Mouse (Mus musculus): Measurements from ENCODE around the gene 2310046K23Rik.
A peak's percentile ranks its signal among the peaks of the same experiment; 100 is the strongest.
"Not testable (repeated sequence)": the region's sequence is repeated elsewhere in the genome, so short reads cannot be mapped to it uniquely, and the experiment has no call there.

2310046K23Rik gene

DNA sequence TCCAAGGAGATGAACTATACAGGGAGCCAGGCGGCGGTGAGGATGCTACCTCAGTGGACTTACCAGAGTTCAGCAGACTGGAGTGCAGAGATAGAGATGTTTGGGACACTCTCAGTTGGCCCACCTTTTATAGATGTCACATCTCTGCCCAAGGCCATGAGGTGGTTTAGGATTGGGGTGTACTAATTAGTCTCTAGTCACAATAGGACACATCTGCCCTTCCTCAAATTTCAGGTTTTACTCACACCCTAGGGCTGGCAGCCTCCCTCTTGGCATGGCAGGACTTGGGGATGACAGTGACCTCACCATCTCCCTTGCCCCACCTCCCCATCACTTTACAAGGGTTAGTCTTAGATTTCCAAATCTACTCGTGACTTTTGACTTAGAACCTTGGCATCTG is at the start of gene 2310046K23Rik:
2310046K23Rik (minus strand) TSS at position 101 of the 400 bp plus-strand sequence.
- no peak for DNase-seq

DNA sequence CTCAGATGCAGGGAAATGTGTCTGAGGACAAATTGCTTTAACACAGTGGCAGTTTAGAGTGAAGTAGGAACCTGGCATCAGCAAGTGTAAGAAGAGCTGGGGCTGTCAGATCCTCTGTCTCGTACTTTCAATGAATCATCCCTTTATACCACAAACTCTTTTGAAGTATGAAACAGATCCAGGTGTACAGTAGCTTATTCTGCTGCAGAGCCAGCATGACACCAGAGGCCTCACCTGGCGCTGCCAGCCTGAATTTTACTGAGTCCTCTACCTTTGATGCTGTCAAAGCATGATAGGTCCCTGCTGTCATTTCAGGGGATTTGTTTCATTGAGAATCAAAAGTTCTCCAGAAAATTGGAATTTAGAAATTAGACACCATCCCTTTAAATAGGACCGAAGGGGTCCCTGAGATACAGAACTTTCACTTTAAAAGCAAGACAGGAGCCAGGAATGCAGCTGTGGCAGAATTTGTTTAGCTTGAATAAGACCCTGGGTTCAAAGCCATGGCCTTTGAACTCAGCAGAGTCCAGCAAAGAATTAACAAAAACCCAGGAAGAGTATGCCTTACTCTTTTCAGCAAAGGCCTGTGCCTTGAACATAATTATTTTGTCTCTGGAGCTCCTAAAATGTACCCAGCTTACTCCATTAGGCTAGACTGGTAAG is 49.0 kb upstream of the 2310046K23Rik start:
- no peak for DNase-seq

DNA sequence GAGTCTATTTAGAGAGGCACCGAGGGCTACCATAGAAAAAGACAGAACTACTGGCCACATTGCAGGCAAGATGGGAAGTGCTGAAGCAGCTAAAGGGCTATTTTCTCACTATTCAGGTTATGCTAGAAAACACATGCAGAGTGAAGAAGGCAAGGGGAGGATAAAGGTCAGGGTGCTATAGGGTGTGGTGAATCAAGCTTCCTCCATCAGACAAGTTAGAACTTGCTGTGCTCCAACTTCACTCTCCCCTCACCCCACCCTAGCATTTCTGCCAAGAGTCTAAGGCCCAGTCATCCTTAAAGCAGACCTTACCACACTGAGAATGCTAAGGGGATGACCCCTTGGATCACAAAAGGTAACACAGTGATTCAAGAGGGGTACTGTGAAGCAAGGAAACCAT is 45.2 kb upstream of the 2310046K23Rik start:
- no peak for DNase-seq

DNA sequence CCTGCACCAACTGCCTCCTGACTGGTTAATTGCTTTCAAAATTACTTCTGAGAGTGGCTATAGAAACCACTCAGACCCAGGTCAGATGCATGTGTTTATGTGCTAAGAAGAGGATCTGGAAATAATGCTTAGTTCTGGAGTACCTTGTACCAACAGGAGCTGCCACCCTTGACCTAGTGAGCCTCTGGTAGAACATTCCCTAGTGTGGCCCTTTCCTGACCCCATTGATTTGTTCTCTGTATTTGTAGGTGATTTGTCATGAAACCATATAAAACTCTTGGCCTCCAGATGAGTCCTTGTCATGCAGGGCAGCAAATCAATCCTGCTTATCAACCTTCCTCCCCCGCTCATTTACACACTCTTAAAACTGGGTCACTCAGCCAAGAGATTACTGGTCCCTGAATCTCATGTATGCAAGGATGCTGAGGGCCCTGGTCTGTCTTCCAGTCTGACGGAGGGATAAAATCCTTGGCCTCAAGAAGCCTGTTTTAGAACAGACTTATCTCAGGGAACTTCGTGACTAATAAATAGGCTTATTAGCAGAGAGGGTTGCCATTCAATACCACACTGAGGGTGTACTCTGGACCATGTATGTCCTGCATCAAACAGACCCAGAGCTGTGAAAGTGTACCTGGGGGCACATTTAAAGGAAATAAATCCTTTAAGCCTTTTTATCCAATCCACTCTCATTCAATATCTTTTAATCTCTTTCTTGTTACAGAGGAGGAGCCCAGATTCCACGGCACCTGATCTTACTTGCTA is 44.5 kb upstream of the 2310046K23Rik start:
- no peak for DNase-seq

DNA sequence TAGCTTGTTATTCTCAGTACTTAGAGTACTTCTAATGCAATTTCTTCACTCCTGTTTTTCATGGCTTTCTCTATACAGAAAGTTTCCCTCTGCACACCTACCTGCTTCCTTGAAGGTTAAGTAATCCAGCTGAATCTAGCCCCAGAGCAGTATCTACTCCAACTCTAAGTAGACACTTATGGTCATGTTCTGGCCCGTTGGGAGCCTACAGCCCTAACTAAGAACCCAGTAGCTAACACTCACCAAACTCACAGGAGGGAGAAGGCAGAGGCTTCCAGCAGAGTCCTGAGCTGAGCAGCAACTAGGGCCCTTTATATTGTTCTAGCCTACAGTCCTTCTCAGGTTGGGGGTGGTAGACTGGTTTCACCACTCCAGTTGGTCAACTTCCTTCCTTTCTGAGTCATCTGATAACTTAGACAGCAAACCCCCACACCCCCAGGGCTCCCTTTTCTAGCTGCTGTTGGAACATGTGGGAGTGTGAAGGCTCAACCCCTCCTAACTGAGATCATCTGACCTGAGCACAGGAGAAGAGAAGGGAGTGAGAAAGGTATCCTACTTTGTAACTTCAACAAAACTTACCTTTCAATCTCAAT is 39.2 kb upstream of the 2310046K23Rik start, which contains the start of gene Ivl:
Ivl (minus strand) TSS at position 287 of the 593 bp plus-strand sequence.
- no peak for DNase-seq

DNA sequence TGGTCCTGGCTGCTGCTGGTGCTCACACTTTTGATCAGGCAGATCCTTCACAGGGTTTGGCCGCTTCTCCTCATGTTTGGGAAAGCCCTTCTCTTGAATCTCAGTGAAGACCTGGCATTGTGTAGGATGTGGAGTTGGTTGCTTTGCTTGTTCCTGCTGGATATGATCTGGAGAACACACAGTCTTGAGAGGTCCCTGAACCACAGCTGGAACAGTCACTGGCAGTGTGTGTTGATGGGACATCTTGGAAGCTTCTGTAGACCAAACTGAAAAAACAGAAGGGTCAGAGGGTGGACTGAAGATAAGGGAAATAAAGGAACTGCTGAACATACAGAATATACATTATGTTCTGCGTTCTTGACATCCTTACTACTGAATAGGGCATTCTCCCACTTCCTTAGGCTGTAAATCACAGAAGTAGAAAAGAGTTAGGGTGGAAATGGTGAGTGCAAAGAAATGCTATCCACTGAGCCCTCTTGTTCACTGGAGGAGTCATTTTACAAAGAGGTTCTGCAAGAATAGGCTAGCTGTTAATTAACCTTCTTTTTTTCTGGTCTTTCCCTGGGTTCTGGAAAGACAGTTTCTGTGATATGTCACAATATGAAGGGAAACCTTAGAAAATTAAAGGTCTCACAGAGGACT is 38.3 kb upstream of the 2310046K23Rik start:
- DNase-seq = no peak

DNA sequence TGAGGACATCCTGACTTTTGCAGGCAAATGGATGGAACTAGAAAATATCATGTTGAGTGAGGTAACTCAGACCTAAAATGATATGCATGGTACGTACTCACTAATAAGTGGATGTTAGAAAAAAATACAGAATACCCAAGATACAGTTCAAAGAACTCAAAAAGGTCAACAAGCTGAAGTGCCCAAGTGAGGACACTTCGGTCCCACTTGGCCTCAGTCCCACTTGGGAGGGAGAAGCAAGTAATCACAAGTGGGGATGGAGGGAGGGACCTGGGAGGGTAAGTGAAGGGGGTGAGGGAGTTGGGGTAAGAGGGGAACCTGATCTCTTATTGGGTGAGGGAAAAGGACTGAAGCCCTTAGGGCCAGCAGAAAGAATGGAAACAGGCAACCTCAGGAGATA is 34.4 kb upstream of the 2310046K23Rik start:
- DNase-seq = peak; percentile 67

DNA sequence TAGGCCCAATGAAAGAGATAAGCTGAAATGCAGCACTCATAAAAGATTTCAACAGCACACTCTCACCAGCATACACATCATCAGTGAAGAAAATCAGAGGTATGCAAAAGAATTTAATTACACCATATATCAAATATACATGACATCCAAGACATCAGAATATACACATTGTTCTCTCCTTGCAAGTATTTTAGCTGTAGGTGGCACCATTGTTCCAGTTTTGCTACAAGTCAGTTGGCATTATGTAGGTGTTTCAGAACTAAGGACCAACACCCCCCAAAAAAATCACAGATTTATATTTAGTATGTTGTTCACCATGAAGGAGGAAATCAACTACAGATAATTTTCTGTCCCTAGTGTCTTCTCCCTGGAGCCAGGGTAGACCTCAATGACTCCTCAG is 31.1 kb upstream of the 2310046K23Rik start:
- DNase-seq = peak; percentile 20

DNA sequence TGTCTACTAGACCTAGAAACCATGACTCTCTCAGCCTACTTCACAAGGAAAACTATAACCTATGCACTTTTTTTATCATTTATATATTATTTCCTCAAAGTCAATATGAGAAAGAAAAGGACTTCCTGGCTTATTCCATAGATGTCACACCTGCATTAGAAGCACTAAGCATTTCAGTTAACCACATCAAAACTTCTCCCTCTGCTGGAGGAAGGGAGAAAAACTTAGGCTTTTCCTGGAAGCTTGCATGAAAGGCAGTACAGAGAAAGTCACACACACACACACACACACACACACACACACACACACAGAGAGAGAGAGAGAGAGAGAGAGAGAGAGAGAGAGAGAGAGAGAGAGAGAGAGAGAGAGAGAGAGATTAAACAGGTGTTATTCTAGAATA is 22.0 kb downstream of the 2310046K23Rik start:
- peak; percentile 1 for DNase-seq

DNA sequence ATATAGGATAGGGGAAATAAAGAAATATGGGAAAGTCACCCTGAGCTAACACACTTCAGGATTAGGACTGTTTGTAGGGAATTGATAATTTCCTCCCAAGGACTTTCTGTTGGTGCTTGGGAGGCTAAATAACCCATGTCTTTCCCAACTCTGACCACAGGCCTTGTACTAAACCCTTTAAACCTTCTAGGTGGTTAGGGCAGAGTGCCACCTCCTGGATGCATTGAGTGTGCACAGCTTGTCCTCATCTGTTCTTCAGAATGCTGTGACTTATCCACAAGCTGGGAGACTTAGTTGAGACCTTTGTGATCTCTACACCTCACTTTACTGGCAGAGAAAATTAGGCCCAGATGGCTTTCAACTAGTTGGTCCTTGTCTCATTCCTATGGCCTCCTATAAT is 23.5 kb downstream of the 2310046K23Rik start:
- peak; percentile 19 for DNase-seq

DNA sequence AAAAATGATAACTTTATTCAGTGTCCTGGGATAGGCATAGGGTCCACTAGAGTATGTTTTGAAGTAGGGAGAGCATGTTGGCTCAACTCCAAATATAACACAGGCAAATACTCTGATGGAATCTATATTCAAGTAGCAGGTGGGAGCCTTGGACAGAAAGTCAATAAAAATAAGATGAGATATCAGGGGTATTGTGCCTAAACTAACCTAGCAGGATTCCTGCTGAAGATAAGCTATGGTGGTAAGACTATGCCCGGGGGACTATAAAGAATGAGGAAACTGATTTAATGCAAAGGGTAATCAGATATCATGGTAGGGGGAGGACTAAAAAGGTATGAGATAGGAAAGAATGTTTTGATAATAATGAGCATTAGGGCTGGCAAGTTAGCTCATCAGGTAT is 26.1 kb downstream of the 2310046K23Rik start:
- DNase-seq = no peak

DNA sequence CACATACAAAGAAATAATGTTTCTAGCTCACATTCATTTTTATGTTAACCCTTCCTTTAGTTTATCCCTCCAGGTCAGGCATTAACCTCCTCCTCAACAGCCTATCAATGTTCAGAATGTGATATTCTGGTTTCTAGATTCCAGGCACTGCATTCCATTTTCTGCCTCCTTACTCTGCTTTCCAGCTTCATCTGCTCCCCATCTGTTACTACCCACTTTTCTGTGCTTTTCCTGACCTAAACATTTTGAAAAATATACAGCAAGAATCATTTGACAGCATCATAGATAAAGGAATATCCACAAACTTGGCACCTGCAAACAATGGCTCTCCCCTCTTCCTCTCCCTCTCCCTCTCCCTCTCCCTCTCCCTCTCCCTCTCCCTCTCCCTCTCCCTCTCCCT is 30.8 kb downstream of the 2310046K23Rik start:
- no peak for DNase-seq

DNA sequence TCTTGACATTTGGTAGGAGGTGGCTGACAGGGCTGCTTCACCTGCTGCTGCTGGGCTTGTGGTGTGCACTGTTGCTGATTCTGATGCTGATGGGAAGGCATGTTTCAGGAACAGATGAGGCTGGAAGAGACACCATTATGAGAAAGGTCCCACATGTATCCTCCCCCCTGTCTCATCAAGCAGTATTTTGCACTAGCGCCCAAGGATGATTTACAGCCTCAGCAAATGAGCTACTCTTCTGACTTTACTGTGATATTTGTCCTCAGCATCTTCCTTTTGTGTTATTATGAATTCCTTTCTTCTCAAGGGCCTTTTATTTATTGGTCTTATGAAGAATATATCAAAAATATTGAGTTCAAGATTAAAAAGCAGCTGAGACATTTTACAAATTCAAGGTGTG is 33.9 kb downstream of the 2310046K23Rik start, which contains the start of gene Sprr4:
Sprr4 (minus strand) TSS at position 101 of the 400 bp plus-strand sequence.
- DNase-seq = no peak

DNA sequence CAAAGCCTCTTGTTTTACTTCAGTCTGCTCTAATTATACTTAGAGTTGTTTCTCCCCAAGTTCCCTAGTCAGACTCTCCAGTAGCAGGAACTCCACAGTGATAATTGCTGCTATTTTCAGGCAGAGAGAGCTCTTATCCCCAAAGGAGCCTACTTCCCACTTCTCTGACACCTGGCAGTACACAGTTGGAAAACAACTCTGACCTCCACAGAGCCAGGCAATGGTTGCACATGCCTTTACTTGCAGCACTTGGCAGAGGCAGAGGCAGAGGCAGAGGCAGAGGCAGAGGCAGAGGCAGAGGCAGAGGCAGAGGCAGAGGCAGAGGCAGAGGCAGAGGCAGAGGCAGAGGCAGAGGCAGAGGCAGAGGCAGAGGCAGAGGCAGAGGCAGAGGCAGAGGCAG is 44.0 kb downstream of the 2310046K23Rik start:
- not testable (repeated sequence) for DNase-seq

DNA sequence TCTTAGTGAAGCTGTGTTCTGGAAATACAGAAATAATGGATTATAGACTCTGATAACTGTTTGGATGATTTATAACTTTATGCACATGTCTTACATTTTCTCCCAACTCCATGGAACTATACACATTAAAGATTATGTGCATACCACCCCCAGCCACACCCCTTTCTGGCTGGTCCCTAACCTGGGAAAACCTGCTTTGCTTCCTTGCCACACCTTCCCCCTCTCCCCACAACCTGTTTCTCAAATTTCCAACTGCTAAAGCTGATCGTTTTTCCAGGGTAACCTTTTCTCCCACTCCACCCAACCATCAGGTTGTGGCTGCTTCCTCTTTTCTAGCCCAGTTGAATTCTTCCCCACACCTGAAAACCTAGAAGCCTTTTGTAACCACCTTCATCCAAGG is 48.0 kb downstream of the 2310046K23Rik start:
- DNase-seq = peak; percentile 0

DNA sequence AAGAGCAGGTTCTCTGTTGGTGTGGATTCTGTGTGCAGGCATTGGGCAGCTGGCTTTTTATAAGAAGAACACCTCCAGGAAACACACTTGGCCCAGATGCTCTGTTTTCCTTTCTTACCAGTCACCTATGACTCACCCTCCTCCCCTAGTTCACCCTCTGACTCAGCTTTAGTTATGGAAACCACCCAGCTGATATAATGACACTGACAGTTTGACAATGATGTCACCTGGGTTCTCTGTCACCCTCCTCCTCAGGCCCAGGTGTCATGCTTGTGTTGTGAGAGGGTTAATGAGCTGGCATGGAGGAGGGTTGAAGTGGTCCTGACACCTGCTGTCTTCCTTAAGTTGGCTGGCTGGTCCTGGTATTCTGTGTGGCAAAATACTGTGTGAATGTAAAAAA is 48.4 kb downstream of the 2310046K23Rik start, which contains the start of gene Sprr1a:
Sprr1a (minus strand) TSS at position 33 of the 400 bp plus-strand sequence.
- DNase-seq = no peak

All from lung, postnatal 36 days (tissue).